Mouse (Mus musculus) ES-E14 (cell line): ENCODE measurements around the gene Rgs18. TPM values are rescaled to one million over a fixed set of nuclear protein-coding genes. Genes with fewer than 3 reads are reported as not detected.

Experiments used
- DNase-seq: peaks from one replicate; pipeline ENCODE4 v3.0.0-alpha.2; 2013; ENCODE audit warnings: low read depth, low spot score
- H3K27ac ChIP-seq: 2 replicates; pipeline ENCODE4 v1.5.1; 2012; ENCODE audit warnings: low read depth, mild to moderate bottlenecking, low read length, moderate library complexity, mixed read lengths; ENCODE audit not compliant: poor library complexity, insufficient read depth, severe bottlenecking
- H3K36me3 ChIP-seq: 2 replicates; pipeline ENCODE4 v1.6.1; 2012; ENCODE audit warnings: mild to moderate bottlenecking, low read length, moderate library complexity, mixed read lengths; ENCODE audit not compliant: control insufficient read depth, poor library complexity, insufficient read depth, severe bottlenecking
- H3K4me1 ChIP-seq, 2 experiments: fragments of 150-350 bp in 1 of 2; sonication (generic) in 1 of 2; 2 replicates each; pipeline ENCODE4 v1.6.1; 2012; ENCODE audit warnings: low read length in 2 of 2, mild to moderate bottlenecking in 1 of 2, mixed read lengths in 1 of 2; ENCODE audit not compliant: control insufficient read depth in 2 of 2, insufficient read depth in 2 of 2, poor library complexity in 1 of 2
- H3K4me3 ChIP-seq, 2 experiments: fragments of 150-350 bp in 1 of 2; sonication (generic) in 1 of 2; 2 replicates each; pipeline ENCODE4 v1.5.1; 2012; ENCODE audit warnings: low read length in 2 of 2, low read depth in 1 of 2, mild to moderate bottlenecking in 1 of 2, mixed read lengths in 1 of 2; ENCODE audit not compliant: insufficient read depth in 1 of 2, poor library complexity in 1 of 2, severe bottlenecking in 1 of 2
- H3K9ac ChIP-seq: 2 replicates; pipeline ENCODE4 v1.6.1; 2012; ENCODE audit warnings: low read depth, mild to moderate bottlenecking, low read length, mixed read lengths; ENCODE audit not compliant: poor library complexity, insufficient read depth, severe bottlenecking
- H3K9me3 ChIP-seq: fragments of 150-350 bp; sonication (generic); 2 replicates; pipeline ENCODE4 v1.6.1; 2012; ENCODE audit warnings: low read depth, mild to moderate bottlenecking, low read length; ENCODE audit not compliant: control insufficient read depth, insufficient read depth
- CHD2 ChIP-seq: IDR thresholded peaks from 2 replicates; pipeline ENCODE4 v1.6.1; 2014; ENCODE audit warnings: mild to moderate bottlenecking, low read depth, low read length, inconsistent platforms
- HCFC1 ChIP-seq: IDR thresholded peaks from 2 replicates; pipeline ENCODE4 v1.6.1; 2012; ENCODE audit warnings: low read length, inconsistent platforms, borderline replicate concordance; ENCODE audit not compliant: insufficient read depth
- MAFK ChIP-seq: IDR thresholded peaks from 2 replicates; pipeline ENCODE4 v1.6.1; 2014; ENCODE audit warnings: mild to moderate bottlenecking, low read depth, low read length, inconsistent platforms; ENCODE audit not compliant: insufficient read depth
- ZC3H11A ChIP-seq: IDR thresholded peaks from 2 replicates; pipeline ENCODE4 v1.6.1; 2012; ENCODE audit warnings: low read depth, mild to moderate bottlenecking, inconsistent platforms, low read length, borderline replicate concordance
- ZNF384 ChIP-seq: IDR thresholded peaks from 2 replicates; pipeline ENCODE4 v1.6.1; 2012; ENCODE audit warnings: low read depth, low read length, inconsistent platforms
- in situ Hi-C, 2 experiments: fragments of 600-800 bp; cut with MboI; formaldehyde crosslinking; loops; one replicate each; pipeline ENCODE4 v1.15.1; 2025; ENCODE audit warnings: low sequenced_read_pairs in 2 of 2, inconsistent platforms in 1 of 2; ENCODE audit not compliant: unreplicated experiment in 2 of 2
- total RNA-seq: library from RNA; depleted of rRNA; stranded (reverse); fragments of 300-350 nt; gene quantifications from 2 replicates; pipeline ENCODE4 v1.2.3, GENCODE M21; 2012; rRNA removed

Rgs18 gene
- total RNA-seq: not detected in 2 replicates

DNA sequence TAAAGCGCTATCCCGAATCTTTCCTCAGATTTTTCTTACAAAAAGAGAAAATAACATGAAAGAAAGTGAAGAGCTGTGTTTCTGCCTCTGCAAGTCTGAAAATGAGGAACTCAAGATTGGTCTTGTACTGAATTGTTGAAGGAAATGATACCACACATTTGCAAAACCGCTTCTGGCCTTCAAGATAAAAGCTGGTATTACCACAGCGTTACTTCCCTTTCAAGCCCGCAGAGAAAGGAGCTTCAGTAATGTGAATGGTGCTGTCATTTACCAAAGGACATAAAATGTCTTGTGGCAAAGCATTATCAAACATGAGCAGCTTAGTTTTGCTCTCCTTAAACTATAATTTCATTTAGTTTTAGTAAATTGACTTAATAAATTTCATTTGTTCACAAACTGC, at the start of gene Rgs18:
Rgs18 (minus strand) TSS at position 105 of the 400 bp plus-strand sequence.
- H3K27ac ChIP-seq: no peak within 1 kb of the TSS

GRCm38 (mm10) chr1:144774394-144774793, 841 bp downstream of the Rgs18 start:
- no peak for DNase-seq
- Histone ChIP-seq H3K4me1 (no peaks in the 10 kb centered on the region), H3K9me3 (peaks cover 7% of the 10 kb centered on the region), H3K4me3 (no peak overlapping the region), H3K9ac (no peak overlapping the region), H3K27ac (no peak overlapping the region), H3K36me3 (no peaks in the 10 kb centered on the region)
- TF ChIP-seq HCFC1: no peak
- no peak for TF ChIP-seq MAFK
- in situ Hi-C loops: no loop called here

More for the DNA sequence above, at the start of gene Rgs18:
- no peaks in the 10 kb centered on the region for H3K4me1 ChIP-seq
- peaks cover 9% of the 10 kb centered on the region for H3K9me3 ChIP-seq
- no peak within 1 kb of the TSS for H3K4me3 ChIP-seq
- H3K9ac ChIP-seq: no peak within 1 kb of the TSS
- DNase-seq: no peak
- TF ChIP-seq MAFK (no peak), HCFC1 (no peak), ZNF384 (no peak), CHD2 (no peak), ZC3H11A (no peak)
- no peaks in the 10 kb centered on the region for H3K36me3 ChIP-seq
- in situ Hi-C loops: no loop called here

DNA sequence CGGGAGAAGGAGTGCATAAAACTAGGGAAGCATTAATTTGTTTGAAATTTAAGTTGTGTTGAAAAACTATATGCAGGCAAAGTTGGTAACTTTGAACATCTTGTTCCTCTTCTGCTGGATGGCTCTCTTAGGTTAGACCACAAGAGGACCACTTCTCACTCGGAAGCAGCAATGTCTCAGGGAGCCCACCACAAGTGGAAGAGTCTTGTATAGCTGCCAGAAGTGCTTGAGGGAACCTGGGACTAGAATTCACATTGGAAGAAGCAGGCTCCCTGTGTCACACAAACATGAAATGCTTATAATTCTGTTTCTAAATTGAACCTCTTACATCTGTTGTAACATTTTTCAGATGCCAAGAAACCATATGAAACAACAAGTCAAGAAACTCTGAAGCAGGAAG, 9.0 kb downstream of the Rgs18 start:
- H3K9me3 ChIP-seq: no peaks in the 10 kb centered on the region
- no peak overlapping the region for H3K27ac ChIP-seq
- no peaks in the 10 kb centered on the region for H3K36me3 ChIP-seq
- no peaks in the 10 kb centered on the region for H3K4me1 ChIP-seq
- H3K4me3 ChIP-seq: no peak overlapping the region
- DNase-seq: no peak
- in situ Hi-C loops: no loop called here
- TF ChIP-seq ZNF384 (no peak), CHD2 (no peak), HCFC1 (no peak), MAFK (no peak), ZC3H11A (no peak)
- no peak overlapping the region for H3K9ac ChIP-seq

GRCm38 (mm10) chr1:144760792-144761191, 14.4 kb downstream of the Rgs18 start:
- no peaks in the 10 kb centered on the region for H3K9me3 ChIP-seq
- H3K4me3 ChIP-seq: no peak overlapping the region
- H3K4me1 ChIP-seq: no peaks in the 10 kb centered on the region
- in situ Hi-C loops: no loop called here
- TF ChIP-seq ZC3H11A (no peak), ZNF384 (no peak), MAFK (no peak), CHD2 (no peak), HCFC1 (no peak)
- DNase-seq: no peak
- no peak overlapping the region for H3K9ac ChIP-seq
- no peak overlapping the region for H3K27ac ChIP-seq
- no peaks in the 10 kb centered on the region for H3K36me3 ChIP-seq

- H3K4me1 ChIP-seq: no peaks in the 10 kb centered on the region
- no peaks in the 10 kb centered on the region for H3K9me3 ChIP-seq
- H3K9ac ChIP-seq: no peak overlapping the region
- H3K36me3 ChIP-seq: no peaks in the 10 kb centered on the region
- no peak for DNase-seq
- H3K27ac ChIP-seq: no peak overlapping the region
- TF ChIP-seq MAFK: no peak
- TF ChIP-seq HCFC1: no peak
- TF ChIP-seq ZNF384: no peak
- no peak for TF ChIP-seq CHD2
- TF ChIP-seq ZC3H11A: no peak
- H3K4me3 ChIP-seq: no peak overlapping the region
- in situ Hi-C loops: no loop called here
Measured at GRCm38 (mm10) chr1:144750763-144751162, 24.5 kb downstream of the Rgs18 start.
